Mouse (Mus musculus): Measurements from ENCODE around the gene Atrnl1.

DNA sequence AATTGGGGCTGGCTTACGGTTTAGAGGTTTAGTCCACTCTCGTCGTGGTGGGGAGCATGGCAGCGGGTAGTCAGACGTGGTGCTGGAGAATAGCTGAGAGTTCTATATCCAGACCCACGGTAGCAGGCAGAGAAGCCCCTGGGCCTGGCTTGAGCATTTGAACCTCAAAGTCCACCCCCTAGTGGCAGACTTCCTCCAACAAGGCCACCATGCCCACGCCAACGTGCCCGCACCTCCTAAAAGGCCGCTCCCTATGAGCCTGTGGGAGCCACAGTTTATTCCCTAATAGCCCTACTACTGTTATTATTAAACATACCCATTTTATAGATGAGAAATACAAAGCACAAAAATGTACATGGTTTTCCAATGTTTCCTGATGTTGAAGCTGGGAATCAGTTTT lies 19.2 kb upstream of the Atrnl1 start:
- 0 out of 2 replicates have a peak, but pooled peaks have one; percentile 4 for TF ChIP-seq CTCF (IDR thresholded peaks at IDR 0.05; ENCODE audit: insufficient read depth, low read length)
- TF ChIP-seq POLR2A (IDR thresholded peaks at IDR 0.05; ENCODE audit: borderline replicate concordance, extremely low read depth, low read depth, low read length): no peak
